Mouse (Mus musculus) spleen, adult 2 months (tissue): ENCODE results near the gene Gm42420.

Source experiments
- CTCF ChIP-seq: fragments of 200-500 bp; IDR thresholded peaks from 2 replicates; pipeline ENCODE4 v1.5.1; 2011; ENCODE audit warnings: mild to moderate bottlenecking, inconsistent platforms; ENCODE audit not compliant: insufficient read depth, insufficient read length, insufficient replicate concordance; ENCODE audit errors: extremely low read depth
- POLR2A ChIP-seq: fragments of 200-500 bp; IDR thresholded peaks from 2 replicates; pipeline ENCODE4 v1.6.1; 2011; ENCODE audit warnings: low read depth, low read length, inconsistent platforms

DNA sequence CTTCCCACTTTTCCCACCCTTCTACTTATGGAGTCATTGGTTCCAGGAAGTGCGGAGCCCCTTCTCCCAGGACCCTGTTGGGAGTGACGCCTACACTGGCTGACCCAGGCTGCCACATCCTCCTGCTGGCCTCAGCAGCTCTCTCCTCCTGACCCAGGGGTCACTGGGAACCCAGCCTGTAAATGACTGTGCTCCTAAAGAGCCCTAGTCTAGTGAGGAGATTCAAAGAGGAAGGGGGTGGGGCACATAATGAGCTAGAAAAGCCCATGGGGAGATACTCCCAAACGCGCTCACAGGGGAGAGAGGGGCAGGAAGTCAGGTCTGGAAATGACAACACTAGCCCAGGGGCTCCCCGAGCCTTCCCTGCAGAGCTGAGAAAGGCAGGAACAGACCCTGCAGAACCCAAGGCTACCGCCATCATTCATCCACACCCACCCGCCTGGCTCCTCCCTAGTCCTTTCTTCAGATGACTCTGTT, 45.8 kb upstream of the Gm42420 start:
- TF ChIP-seq POLR2A (no peak), CTCF (no peak)
